Mouse (Mus musculus): ENCODE measurements around the gene Emp1.

- TF ChIP-seq EP300 (IDR thresholded peaks at IDR 0.05; ENCODE audit: low read depth) (no peak), CTCF (IDR thresholded peaks at IDR 0.05; ENCODE audit: low read depth) (no peak)
Measured at GRCm38 (mm10) chr6:135316141-135316540, 46.2 kb upstream of the Emp1 start.

All from liver, embryonic 14.5 days (tissue).